Mouse (Mus musculus) splenic B cell, adult 2 months (primary cell): ENCODE data around the gene Mvb12b.

Experiments used
- DNase-seq: peaks from one replicate; pipeline ENCODE4 v3.0.0-alpha.2; 2011; ENCODE audit warnings: low read depth, low spot score
- H3K27me3 ChIP-seq: 2 replicates; pipeline ENCODE4 v1.6.1; 2012; ENCODE audit warnings: mild to moderate bottlenecking, low read length, moderate library complexity, mixed read lengths; ENCODE audit not compliant: control insufficient read depth, poor library complexity, insufficient read depth, severe bottlenecking
- H3K36me3 ChIP-seq: 2 replicates; pipeline ENCODE4 v1.6.1; 2012; ENCODE audit warnings: mild to moderate bottlenecking, low read length, moderate library complexity, mixed read lengths; ENCODE audit not compliant: control insufficient read depth, poor library complexity, insufficient read depth, severe bottlenecking

The Mvb12b gene

GRCm38 (mm10) chr2:33795716-33796472 lies 91.9 kb downstream of the Mvb12b start:
- no peaks in the 10 kb centered on the region for H3K27me3 ChIP-seq

GRCm38 (mm10) chr2:33795001-33795580 lies 92.7 kb downstream of the Mvb12b start:
- no peaks in the 10 kb centered on the region for H3K36me3 ChIP-seq
- no peaks in the 10 kb centered on the region for H3K27me3 ChIP-seq
- DNase-seq, result no peak

More at GRCm38 (mm10) chr2:33795716-33796472, 91.9 kb downstream of the Mvb12b start:
- no peaks in the 10 kb centered on the region for H3K36me3 ChIP-seq
- no peak for DNase-seq

- Histone ChIP-seq H3K27me3 (no peaks in the 10 kb centered on the region), H3K36me3 (no peaks in the 10 kb centered on the region)
- no peak for DNase-seq
Measured at GRCm38 (mm10) chr2:33794483-33794882, 93.3 kb downstream of the Mvb12b start.

- DNase-seq, result no peak
- no peaks in the 10 kb centered on the region for H3K36me3 ChIP-seq
- H3K27me3 ChIP-seq, result no peaks in the 10 kb centered on the region
Measured at GRCm38 (mm10) chr2:33790301-33790700, 97.4 kb downstream of the Mvb12b start.

- no peaks in the 10 kb centered on the region for H3K27me3 ChIP-seq
- no peaks in the 10 kb centered on the region for H3K36me3 ChIP-seq
- no peak for DNase-seq
Measured at GRCm38 (mm10) chr2:33789732-33790131, 98.0 kb downstream of the Mvb12b start.

- Histone ChIP-seq H3K27me3 (no peaks in the 10 kb centered on the region), H3K36me3 (no peaks in the 10 kb centered on the region)
- DNase-seq, result no peak
Measured at GRCm38 (mm10) chr2:33789279-33789678, 98.5 kb downstream of the Mvb12b start.

- no peak for DNase-seq
- H3K27me3 ChIP-seq, result no peaks in the 10 kb centered on the region
- no peaks in the 10 kb centered on the region for H3K36me3 ChIP-seq
Measured at GRCm38 (mm10) chr2:33788851-33789250, 98.9 kb downstream of the Mvb12b start.

GRCm38 (mm10) chr2:33788131-33788530 lies 99.6 kb downstream of the Mvb12b start:
- H3K27me3 ChIP-seq, result no peaks in the 10 kb centered on the region
- no peaks in the 10 kb centered on the region for H3K36me3 ChIP-seq
- DNase-seq, result no peak

GRCm38 (mm10) chr2:33786064-33786463 lies 101.7 kb downstream of the Mvb12b start:
- no peaks in the 10 kb centered on the region for H3K27me3 ChIP-seq
- DNase-seq, result no peak
- H3K36me3 ChIP-seq, result no peaks in the 10 kb centered on the region

- Histone ChIP-seq H3K36me3 (no peaks in the 10 kb centered on the region), H3K27me3 (no peaks in the 10 kb centered on the region)
- no peak for DNase-seq
Measured at GRCm38 (mm10) chr2:33785596-33785995, 102.2 kb downstream of the Mvb12b start.

- Histone ChIP-seq H3K36me3 (no peaks in the 10 kb centered on the region), H3K27me3 (no peaks in the 10 kb centered on the region)
- no peak for DNase-seq
Measured at GRCm38 (mm10) chr2:33784721-33785120, 103.0 kb downstream of the Mvb12b start.

GRCm38 (mm10) chr2:33783419-33783818 lies 104.3 kb downstream of the Mvb12b start:
- Histone ChIP-seq H3K36me3 (no peaks in the 10 kb centered on the region), H3K27me3 (no peaks in the 10 kb centered on the region)
- no peak for DNase-seq

- DNase-seq, result no peak
- Histone ChIP-seq H3K27me3 (no peaks in the 10 kb centered on the region), H3K36me3 (no peaks in the 10 kb centered on the region)
Measured at GRCm38 (mm10) chr2:33781655-33782400, 105.9 kb downstream of the Mvb12b start.

- no peak for DNase-seq
- H3K27me3 ChIP-seq, result no peaks in the 10 kb centered on the region
- no peaks in the 10 kb centered on the region for H3K36me3 ChIP-seq
Measured at GRCm38 (mm10) chr2:33778466-33778865, 109.3 kb downstream of the Mvb12b start.

GRCm38 (mm10) chr2:33777051-33777450 lies 110.7 kb downstream of the Mvb12b start:
- Histone ChIP-seq H3K36me3 (no peaks in the 10 kb centered on the region), H3K27me3 (no peaks in the 10 kb centered on the region)
- no peak for DNase-seq
